Mouse (Mus musculus): Measurements from ENCODE around the gene Ccp110.

- TF ChIP-seq CTCF (IDR thresholded peaks at IDR 0.05; ENCODE audit: extremely low read depth, insufficient read depth, insufficient read length, insufficient replicate concordance) (no peak), POLR2A (IDR thresholded peaks at IDR 0.05; ENCODE audit: low read depth, low read length) (no peak)
Measured at GRCm38 (mm10) chr7:118747891-118748672, 35.7 kb downstream of the Ccp110 start.
